Mouse (Mus musculus): ENCODE data around the gene S100a7a. TPM values are rescaled to one million over a fixed set of nuclear protein-coding genes. Genes with fewer than 3 reads are reported as not detected.

The S100a7a gene
- not detected in 2 replicates for polyA plus RNA-seq (2015; fragmentation: Nextera tagmentation; extraction: Ambion mirVana)

DNA sequence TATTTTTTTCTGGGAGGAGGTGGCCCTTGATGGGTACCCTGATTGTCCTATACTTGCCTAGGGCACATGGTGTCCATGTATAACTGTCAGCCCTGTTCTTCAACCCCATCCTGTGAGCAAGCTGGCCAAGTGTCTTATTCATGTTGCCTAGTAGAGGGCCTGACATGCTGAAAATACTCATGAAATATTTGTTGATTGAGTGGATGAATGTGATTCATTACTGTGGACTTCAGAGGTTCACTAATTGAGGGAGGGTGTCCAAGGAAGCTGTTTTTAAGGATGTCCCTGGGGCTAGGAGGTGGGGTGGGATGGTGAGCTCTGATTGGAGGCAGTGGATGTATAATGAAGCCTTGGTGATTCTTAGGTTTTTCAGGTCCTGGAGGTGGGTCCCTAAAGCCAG, at the start of gene S100a7a:
Gene S100a7a (plus strand): TSS at position 301 of the 400 bp plus-strand sequence.
- Histone ChIP-seq H3K9me3 (no peaks in the 10 kb centered on the region), H3K27ac (replicated peaks) (no peak within 1 kb of the TSS), H3K4me3 (no peak within 1 kb of the TSS), H3K4me1 (replicated peaks) (no peaks in the 10 kb centered on the region), H3K9ac (no peak within 1 kb of the TSS), H3K27me3 (no peaks in the 10 kb centered on the region), H3K36me3 (no peaks in the 10 kb centered on the region), H3K4me2 (no peak within 1 kb of the TSS)
- no peak for ATAC-seq (ENCODE audit: low read depth)

DNA sequence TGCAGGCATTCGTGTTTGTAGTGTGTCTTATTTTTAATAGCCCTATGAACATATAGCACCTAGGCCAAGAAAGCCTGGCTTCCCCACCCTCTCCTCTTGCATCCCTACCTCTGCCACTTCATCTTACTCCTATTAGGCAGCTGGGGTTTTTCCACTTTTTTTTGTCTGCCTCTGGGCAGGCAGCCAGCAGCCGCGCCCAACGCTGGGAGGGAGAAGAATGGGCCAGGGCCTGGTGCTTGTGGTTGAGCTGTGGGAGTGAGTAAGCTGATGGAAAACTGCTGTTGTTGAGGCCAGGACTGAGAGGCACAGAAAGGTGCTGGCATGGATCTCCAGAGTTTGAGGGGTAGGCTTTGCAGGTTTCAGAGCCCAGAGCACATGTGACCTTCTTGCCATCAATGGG, 49.4 kb upstream of the S100a7a start:
- H3K4me1 ChIP-seq (replicated peaks) = peaks cover 9% of the 10 kb centered on the region
- no peaks in the 10 kb centered on the region for H3K9me3 ChIP-seq
- H3K9ac ChIP-seq = no peak overlapping the region
- peak; percentile 61; the same call in 1 of the 2 replicates for ATAC-seq (ENCODE audit: low read depth)
- 56% methylated on average over 4 of the region's 4 CpGs for WGBS
- no peaks in the 10 kb centered on the region for H3K27me3 ChIP-seq
- H3K36me3 ChIP-seq = no peaks in the 10 kb centered on the region
- H3K27ac ChIP-seq (replicated peaks) = no peak overlapping the region
- no peak overlapping the region for H3K4me3 ChIP-seq
- H3K4me2 ChIP-seq = no peak overlapping the region

DNA sequence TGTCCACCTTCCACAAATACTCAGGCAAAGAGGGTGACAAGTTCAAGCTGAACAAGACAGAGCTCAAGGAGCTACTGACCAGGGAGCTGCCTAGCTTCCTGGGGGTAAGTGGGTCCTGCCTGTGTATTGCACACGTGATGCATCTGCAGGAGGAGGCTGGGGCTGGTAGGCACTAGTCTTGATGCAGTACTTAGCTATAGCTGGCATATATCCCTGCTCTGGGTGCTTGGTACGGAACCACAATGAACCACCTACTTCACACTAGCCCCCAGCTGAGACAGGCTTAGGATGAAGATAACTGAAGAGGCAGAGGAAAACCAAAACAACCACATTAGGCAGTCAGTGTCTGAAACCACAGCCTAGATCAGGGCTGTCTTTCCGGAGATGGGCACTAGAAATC, 48.8 kb upstream of the S100a7a start:
- Histone ChIP-seq H3K4me3 (no peak overlapping the region), H3K4me1 (replicated peaks) (peaks cover 9% of the 10 kb centered on the region), H3K27me3 (no peaks in the 10 kb centered on the region), H3K9me3 (no peaks in the 10 kb centered on the region), H3K36me3 (no peaks in the 10 kb centered on the region), H3K27ac (replicated peaks) (no peak overlapping the region), H3K9ac (no peak overlapping the region), H3K4me2 (no peak overlapping the region)
- WGBS = 89% methylated on average over 3 of the region's 3 CpGs
- no peak for ATAC-seq (ENCODE audit: low read depth)

DNA sequence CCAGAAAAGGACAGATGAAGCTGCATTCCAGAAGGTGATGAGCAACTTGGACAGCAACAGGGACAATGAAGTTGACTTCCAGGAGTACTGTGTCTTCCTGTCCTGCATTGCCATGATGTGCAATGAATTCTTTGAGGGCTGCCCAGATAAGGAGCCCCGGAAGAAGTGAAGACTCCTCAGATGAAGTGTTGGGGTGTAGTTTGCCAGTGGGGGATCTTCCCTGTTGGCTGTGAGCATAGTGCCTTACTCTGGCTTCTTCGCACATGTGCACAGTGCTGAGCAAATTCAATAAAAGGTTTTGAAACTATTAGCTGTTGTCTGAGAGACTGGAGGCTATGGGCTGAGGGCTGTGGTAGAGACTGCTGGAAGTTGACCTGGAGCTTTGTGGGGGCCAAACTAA, 48.1 kb upstream of the S100a7a start:
- 84% methylated on average over 2 of the region's 2 CpGs for WGBS
- H3K27ac ChIP-seq (replicated peaks) = no peak overlapping the region
- H3K4me3 ChIP-seq = no peak overlapping the region
- H3K9me3 ChIP-seq = no peaks in the 10 kb centered on the region
- no peaks in the 10 kb centered on the region for H3K27me3 ChIP-seq
- H3K4me1 ChIP-seq (replicated peaks) = peaks cover 9% of the 10 kb centered on the region
- H3K4me2 ChIP-seq = no peak overlapping the region
- ATAC-seq (ENCODE audit: low read depth) = no peak
- no peak overlapping the region for H3K9ac ChIP-seq
- H3K36me3 ChIP-seq = no peaks in the 10 kb centered on the region

DNA sequence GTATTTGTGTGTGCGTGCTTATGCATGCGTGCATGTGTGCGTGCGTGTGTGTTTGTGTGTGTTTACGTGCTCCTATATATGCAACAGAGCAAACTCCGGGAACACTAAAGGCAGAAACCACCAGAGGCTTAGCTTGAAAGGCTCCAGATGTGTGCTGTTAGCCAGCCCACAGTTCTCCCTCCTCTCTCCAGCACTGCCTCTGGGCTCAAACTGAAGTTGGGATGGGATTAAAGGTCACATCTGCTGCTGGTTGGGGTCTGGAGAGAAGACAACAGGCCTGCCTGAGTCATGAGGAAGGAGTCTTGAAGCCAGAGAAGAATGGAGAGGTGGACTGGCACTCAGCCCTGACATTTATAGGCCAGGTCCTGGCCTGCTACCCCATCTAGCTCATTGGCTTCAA, 47.6 kb upstream of the S100a7a start:
- no peaks in the 10 kb centered on the region for H3K36me3 ChIP-seq
- WGBS = 86% methylated on average over 6 of the region's 6 CpGs
- H3K9me3 ChIP-seq = no peaks in the 10 kb centered on the region
- H3K27me3 ChIP-seq = no peaks in the 10 kb centered on the region
- H3K4me2 ChIP-seq = no peak overlapping the region
- no peak overlapping the region for H3K9ac ChIP-seq
- peaks cover 9% of the 10 kb centered on the region for H3K4me1 ChIP-seq (replicated peaks)
- H3K4me3 ChIP-seq = no peak overlapping the region
- H3K27ac ChIP-seq (replicated peaks) = no peak overlapping the region
- no peak for ATAC-seq (ENCODE audit: low read depth)

DNA sequence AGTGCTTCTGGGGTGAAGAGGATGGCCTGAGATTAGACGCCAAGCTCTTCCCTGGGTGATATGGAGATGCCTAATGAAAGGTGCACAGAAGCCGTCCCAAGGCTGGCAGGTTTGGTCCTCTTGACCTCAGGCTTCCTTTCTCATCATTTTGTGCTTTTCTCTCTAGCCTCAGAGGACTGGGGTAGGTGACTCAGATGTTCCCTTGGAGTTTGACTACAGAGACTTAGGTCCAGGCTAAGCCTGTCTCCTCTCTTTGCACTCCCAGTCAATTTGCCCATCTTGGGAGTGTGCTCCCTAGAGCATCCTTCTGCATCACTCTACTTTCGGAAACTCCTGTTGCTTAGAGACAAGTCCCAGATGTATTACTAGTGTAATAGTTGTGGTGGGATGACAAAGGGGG, 46.5 kb upstream of the S100a7a start:
- Histone ChIP-seq H3K27ac (replicated peaks) (no peak overlapping the region), H3K4me1 (replicated peaks) (peaks cover 9% of the 10 kb centered on the region), H3K9ac (no peak overlapping the region), H3K36me3 (no peaks in the 10 kb centered on the region), H3K4me3 (no peak overlapping the region), H3K9me3 (no peaks in the 10 kb centered on the region), H3K4me2 (no peak overlapping the region), H3K27me3 (no peaks in the 10 kb centered on the region)
- 84% methylated on average over 3 of the region's 3 CpGs for WGBS
- no peak for ATAC-seq (ENCODE audit: low read depth)

DNA sequence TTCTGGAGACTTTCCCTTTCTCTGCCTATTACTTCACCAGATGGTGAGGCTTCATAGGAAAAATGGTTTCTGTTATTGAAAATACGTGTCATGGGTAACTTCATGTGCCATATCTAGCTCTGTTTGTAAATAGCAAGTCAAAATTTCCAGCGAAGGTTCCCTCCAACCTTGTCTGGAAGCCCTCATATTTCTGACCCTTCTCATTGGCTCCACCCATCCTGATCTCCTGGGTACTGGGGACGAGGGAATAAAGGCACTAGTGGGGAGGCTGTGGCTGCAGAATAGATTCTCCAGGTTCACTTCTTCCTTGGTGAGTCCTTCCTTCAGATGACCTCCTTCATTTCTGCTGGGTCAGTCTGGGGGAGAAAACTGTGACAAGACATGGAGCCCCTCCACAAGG, 45.6 kb upstream of the S100a7a start, which contains the start of gene S100a5:
Gene S100a5 (plus strand): TSS at position 301 of the 400 bp plus-strand sequence.
- ATAC-seq (ENCODE audit: low read depth) = no peak
- H3K4me2 ChIP-seq = no peak within 1 kb of the TSS
- H3K4me3 ChIP-seq = no peak within 1 kb of the TSS
- peaks cover 2% of the 10 kb centered on the region; the same call in 1 of the 2 replicates for H3K27me3 ChIP-seq
- H3K9ac ChIP-seq = no peak within 1 kb of the TSS
- no peaks in the 10 kb centered on the region for H3K36me3 ChIP-seq
- H3K9me3 ChIP-seq = no peaks in the 10 kb centered on the region
- H3K4me1 ChIP-seq (replicated peaks) = peaks cover 16% of the 10 kb centered on the region
- 65% methylated on average over 3 of the region's 3 CpGs for WGBS
- no peak within 1 kb of the TSS for H3K27ac ChIP-seq (replicated peaks)

DNA sequence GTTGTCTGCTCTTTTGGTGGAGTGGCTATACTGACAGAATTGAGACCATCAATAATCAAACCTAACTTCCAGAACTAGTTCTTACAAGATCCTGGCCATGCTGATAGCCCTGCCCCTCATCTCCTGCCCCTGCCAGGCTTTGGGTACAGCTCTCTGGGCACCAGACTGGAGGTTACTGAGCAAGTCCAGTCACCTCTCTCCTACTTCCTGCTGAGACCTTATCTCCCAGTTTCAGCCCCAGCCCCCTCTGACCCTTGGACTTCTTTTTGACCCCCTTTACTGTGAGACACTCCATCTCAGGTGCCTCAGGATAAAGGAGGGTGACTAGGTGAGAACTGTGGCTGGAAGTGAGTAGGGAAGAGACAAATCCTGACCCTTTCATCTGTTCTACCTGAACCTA, 44.7 kb upstream of the S100a7a start:
- H3K4me3 ChIP-seq = no peak overlapping the region
- H3K4me2 ChIP-seq = no peak overlapping the region
- H3K27me3 ChIP-seq = peaks cover 9% of the 10 kb centered on the region; the same call in 1 of the 2 replicates
- no peaks in the 10 kb centered on the region for H3K9me3 ChIP-seq
- H3K36me3 ChIP-seq = no peaks in the 10 kb centered on the region
- peaks cover 17% of the 10 kb centered on the region for H3K4me1 ChIP-seq (replicated peaks)
- H3K27ac ChIP-seq (replicated peaks) = no peak overlapping the region
- no peak for ATAC-seq (ENCODE audit: low read depth)
- no peak overlapping the region for H3K9ac ChIP-seq

DNA sequence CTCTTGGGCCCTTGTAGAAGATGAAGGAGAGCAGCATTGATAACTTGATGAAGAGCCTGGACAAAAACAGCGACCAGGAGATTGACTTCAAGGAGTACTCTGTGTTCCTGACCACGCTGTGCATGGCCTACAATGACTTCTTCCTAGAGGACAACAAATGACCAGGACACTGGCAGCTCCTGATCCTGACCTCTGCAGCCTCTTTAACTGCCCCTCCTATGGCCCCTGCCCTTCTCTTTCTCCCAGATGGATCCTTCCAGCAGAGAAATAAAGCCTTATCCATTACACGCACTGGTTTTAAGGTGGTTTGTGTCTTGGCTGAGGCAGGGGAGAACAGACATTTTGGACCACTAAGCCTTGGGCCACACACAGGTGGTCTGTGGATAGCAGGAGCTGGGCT, 42.3 kb upstream of the S100a7a start:
- H3K9ac ChIP-seq = no peak overlapping the region
- WGBS = 90% methylated on average over 3 of the region's 3 CpGs
- H3K27me3 ChIP-seq = peaks cover 9% of the 10 kb centered on the region; the same call in 1 of the 2 replicates
- peaks cover 7% of the 10 kb centered on the region for H3K4me1 ChIP-seq (replicated peaks)
- H3K4me3 ChIP-seq = no peak overlapping the region
- no peak overlapping the region for H3K27ac ChIP-seq (replicated peaks)
- no peak overlapping the region for H3K4me2 ChIP-seq
- H3K36me3 ChIP-seq = no peaks in the 10 kb centered on the region
- no peaks in the 10 kb centered on the region for H3K9me3 ChIP-seq
- ATAC-seq (ENCODE audit: low read depth) = no peak

DNA sequence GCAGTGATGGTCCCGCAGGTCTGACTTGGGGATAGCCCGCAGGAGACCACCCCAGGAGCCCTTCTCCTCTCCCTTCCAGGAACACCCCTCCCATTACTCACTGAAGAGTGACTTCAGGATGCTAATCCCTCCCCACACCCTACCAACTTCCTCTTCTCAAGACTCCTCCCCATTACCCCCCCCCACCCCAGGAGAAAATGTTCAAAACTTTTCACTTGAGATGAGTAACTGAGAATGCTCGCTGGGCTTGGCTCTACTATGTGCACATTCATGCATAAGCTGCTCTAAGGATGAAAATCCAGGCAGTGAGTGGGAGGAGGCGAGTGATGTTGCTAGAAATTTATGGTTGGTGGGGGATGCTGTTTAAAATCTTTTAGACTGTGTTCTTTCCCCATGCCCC, 41.8 kb upstream of the S100a7a start:
- WGBS = 61% methylated on average over 4 of the region's 4 CpGs
- no peaks in the 10 kb centered on the region for H3K36me3 ChIP-seq
- H3K9ac ChIP-seq = no peak overlapping the region
- peaks cover 9% of the 10 kb centered on the region; the same call in 1 of the 2 replicates for H3K27me3 ChIP-seq
- no peaks in the 10 kb centered on the region for H3K9me3 ChIP-seq
- H3K4me3 ChIP-seq = no peak overlapping the region
- H3K4me1 ChIP-seq (replicated peaks) = peaks cover 7% of the 10 kb centered on the region
- no peak for ATAC-seq (ENCODE audit: low read depth)
- H3K27ac ChIP-seq (replicated peaks) = no peak overlapping the region
- H3K4me2 ChIP-seq = no peak overlapping the region

DNA sequence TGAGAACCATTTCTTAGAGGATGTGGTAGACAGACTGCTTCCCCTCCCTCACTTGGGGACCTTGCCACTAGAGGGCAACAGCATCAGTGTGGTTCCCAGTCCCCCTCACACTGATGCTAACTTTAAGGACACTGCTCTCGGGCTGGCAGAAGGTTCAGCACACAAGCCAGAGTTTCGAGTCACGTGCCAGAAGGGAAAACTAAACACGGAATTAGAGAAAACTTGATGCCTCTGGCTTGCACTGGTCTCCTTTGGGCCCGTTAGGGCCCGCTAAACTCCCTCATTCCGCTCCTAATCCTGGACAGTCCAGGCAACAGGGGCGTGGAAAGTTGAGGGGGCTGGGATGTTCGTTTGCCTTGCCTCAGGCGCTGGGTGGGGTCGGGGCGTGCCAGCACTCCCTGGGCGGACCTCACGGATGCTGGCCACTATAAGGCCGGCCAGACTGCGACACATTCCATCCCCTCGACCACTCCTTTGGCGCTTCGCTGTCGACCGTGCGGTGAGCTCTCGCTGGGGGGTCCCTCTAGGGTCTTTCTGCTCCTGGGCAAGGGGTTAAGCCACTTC, 41.0 kb upstream of the S100a7a start, which contains the start of gene S100a6:
Gene S100a6 (plus strand): TSS at position 155 of the 564 bp plus-strand sequence.
- H3K9ac ChIP-seq = peak within 1 kb of the TSS; percentile 55
- H3K4me1 ChIP-seq (replicated peaks) = peaks cover 7% of the 10 kb centered on the region
- H3K27ac ChIP-seq (replicated peaks) = no peak within 1 kb of the TSS
- under 1% methylated on average over 23 of the region's 23 CpGs for WGBS
- H3K4me2 ChIP-seq = peak within 1 kb of the TSS; percentile 61
- ATAC-seq (ENCODE audit: low read depth) = peak; percentile 62
- peaks cover 9% of the 10 kb centered on the region; the same call in 1 of the 2 replicates for H3K27me3 ChIP-seq
- H3K9me3 ChIP-seq = no peaks in the 10 kb centered on the region
- peak within 1 kb of the TSS; percentile 30 for H3K4me3 ChIP-seq
- H3K36me3 ChIP-seq = no peaks in the 10 kb centered on the region

DNA sequence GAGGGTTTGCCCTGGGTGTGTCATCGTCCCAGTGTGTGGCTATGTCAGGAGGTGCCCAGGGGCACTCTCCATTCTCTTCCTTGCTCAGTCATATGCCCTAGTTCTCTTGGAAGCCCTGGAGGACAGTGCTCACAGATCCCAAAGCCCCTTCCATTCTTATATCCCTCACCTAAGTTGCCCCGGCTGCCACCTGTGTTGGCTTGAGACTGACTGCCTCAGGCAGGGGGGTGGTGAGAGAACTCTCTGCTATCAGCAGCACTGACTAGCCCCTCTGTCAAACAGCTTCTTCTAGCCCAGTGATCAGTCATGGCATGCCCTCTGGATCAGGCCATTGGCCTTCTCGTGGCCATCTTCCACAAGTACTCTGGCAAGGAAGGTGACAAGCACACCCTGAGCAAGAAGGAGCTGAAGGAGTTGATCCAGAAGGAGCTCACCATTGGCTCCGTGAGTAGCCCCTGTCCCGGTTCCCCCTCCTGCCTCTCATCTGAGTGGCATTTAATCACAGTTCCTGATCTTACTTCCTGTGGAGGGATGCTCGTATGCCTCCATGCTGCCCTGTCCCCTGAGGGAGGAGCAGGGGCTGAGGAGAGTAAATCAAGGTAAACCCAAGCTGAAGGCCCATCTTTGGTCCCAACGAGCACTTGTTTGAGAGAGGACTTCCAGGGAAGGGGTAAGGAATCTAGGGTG, 40.2 kb upstream of the S100a7a start:
- H3K9ac ChIP-seq = no peak overlapping the region
- H3K4me3 ChIP-seq = peak overlapping the region; percentile 30; the same call in 1 of the 2 replicates
- H3K4me2 ChIP-seq = peak overlapping the region; percentile 61
- no peaks in the 10 kb centered on the region for H3K36me3 ChIP-seq
- no peaks in the 10 kb centered on the region for H3K9me3 ChIP-seq
- WGBS = 70% methylated on average over 7 of the region's 7 CpGs
- no peak overlapping the region for H3K27ac ChIP-seq (replicated peaks)
- peaks cover 9% of the 10 kb centered on the region; the same call in 1 of the 2 replicates for H3K27me3 ChIP-seq
- peak; percentile 16; the same call in 1 of the 2 replicates for ATAC-seq (ENCODE audit: low read depth)
- peaks cover 7% of the 10 kb centered on the region for H3K4me1 ChIP-seq (replicated peaks)

All from neural tube, embryonic 13.5 days (tissue).